Mouse (Mus musculus): ENCODE data around the gene Npas1.

GRCm38 (mm10) chr7:16463214-16463613 is 14.3 kb downstream of the Npas1 start:
- TF ChIP-seq CTCF (IDR thresholded peaks at IDR 0.05; ENCODE audit: control insufficient read depth, insufficient read depth, low read length), result peak; percentile 93
- peak; percentile 35; the same call in 1 of the 2 replicates for TF ChIP-seq POLR2A (IDR thresholded peaks at IDR 0.05; ENCODE audit: borderline replicate concordance, control insufficient read depth, low read depth, low read length)
